Mouse (Mus musculus) midbrain, embryonic 12.5 days (tissue): Measurements from ENCODE around the gene Esrra. TPM values are rescaled to one million over a fixed set of nuclear protein-coding genes. Genes with fewer than 3 reads are reported as not detected.
"Not testable (repeated sequence)": the region's sequence is repeated elsewhere in the genome, so short reads cannot be mapped to it uniquely, and the experiment has no call there.

Experiments used
- ATAC-seq: fragments of 200-750 bp; cut with Nextera tagmentation; 2 replicates; pipeline ENCODE4 v1.8.0; 2017; ENCODE audit warnings: low read depth, moderate TSS enrichment, moderate library complexity; ENCODE audit not compliant: low FRiP score
- H3K27ac ChIP-seq: fragments of 300-500 bp; sonication (generic); replicated peaks from 2 replicates; pipeline ENCODE4 v1.5.1; 2016; ENCODE audit warnings: mild to moderate bottlenecking
- H3K27me3 ChIP-seq: fragments of 300-500 bp; sonication (generic); 2 replicates; pipeline ENCODE4 v1.6.1; 2016; ENCODE audit warnings: mild to moderate bottlenecking
- H3K36me3 ChIP-seq: fragments of 300-500 bp; sonication (generic); 2 replicates; pipeline ENCODE4 v1.6.1; 2016
- H3K4me1 ChIP-seq: fragments of 300-500 bp; sonication (generic); 2 replicates; pipeline ENCODE4 v1.6.1; 2016
- H3K4me2 ChIP-seq: fragments of 300-500 bp; sonication (generic); replicated peaks from 2 replicates; pipeline ENCODE4 v1.6.1; 2016; ENCODE audit warnings: mild to moderate bottlenecking, moderate library complexity
- H3K4me3 ChIP-seq: fragments of 300-500 bp; sonication (generic); 2 replicates; pipeline ENCODE4 v1.5.1; 2016; ENCODE audit warnings: mild to moderate bottlenecking
- H3K9ac ChIP-seq: fragments of 300-500 bp; sonication (generic); replicated peaks from 2 replicates; pipeline ENCODE4 v1.6.1; 2016; ENCODE audit warnings: mild to moderate bottlenecking, moderate library complexity
- H3K9me3 ChIP-seq: fragments of 300-500 bp; sonication (generic); 2 replicates; pipeline ENCODE4 v1.6.1; 2016; ENCODE audit warnings: mild to moderate bottlenecking
- WGBS: fragments of 180-500 bp; shearing (Covaris S2); methylation state at CpG from one replicate; pipeline ENCODE4 v1.1.7; 2016; 5-methylcytosine and 5-hydroxymethylcytosine counted together
- polyA plus RNA-seq: library from polyadenylated mRNA; unstranded; fragments of >200 nt; fragmentation: Nextera tagmentation; extraction: Ambion mirVana; gene quantifications from 2 replicates; pipeline ENCODE4 v1.2.1, GENCODE M21; 2016

The Esrra gene
- polyA plus RNA-seq, 1 experiment from 2014 or later, result 13.9 TPM

DNA sequence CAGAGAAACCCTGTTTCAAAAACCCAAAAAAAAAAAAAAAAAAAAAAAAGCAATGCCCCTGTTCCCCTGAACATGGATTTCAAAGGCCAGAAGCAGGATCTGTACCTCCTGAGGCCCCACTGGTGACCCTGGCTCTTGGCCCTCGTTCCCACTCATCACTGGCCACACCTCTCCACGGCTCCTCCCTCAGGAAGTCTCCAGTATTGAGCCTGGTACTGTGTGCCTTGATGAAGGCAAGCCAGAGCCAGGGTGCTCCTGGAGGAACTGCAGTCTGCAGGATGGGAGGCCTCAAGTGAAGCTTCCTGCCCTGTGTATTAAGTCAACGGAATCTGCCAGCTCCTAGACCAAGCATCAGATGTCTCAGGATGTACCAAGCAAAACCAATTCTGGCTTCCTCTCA lies 15.4 kb downstream of the Esrra start:
- no peaks in the 10 kb centered on the region for H3K9me3 ChIP-seq
- no peak for ATAC-seq
- 87% methylated on average over 3 of the region's 3 CpGs for WGBS

DNA sequence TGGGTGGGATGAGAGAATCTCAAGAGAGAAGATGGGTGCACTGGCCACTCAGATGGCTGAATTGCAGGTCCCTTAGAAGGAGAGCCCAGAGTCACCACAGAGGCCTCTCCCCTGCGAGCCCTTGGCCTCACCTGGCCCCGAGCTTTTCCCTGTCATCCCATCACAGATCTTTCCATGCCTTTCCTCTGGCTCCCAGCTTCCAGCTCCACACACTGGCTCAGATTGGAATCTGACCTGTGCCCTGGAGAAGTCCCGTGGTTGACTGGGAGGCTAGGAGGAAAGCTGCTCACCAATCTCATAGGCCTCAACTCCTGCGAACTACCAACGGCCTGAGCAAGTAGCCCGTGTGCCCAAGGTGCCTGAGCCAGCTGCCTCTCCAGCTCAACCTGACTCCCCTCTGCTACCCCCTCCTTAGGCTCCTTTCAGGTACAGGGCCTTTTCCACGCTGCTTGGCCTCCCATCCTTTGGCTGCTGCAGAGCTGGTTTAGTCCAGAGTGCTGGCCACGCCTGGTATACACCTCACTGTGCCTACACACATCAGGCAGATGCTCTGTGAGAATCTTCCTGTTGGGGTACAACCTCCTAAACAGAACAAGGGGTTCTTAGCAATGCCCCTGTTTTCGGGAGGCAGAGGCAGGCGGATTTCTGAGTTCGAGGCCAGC lies 16.0 kb downstream of the Esrra start:
- Histone ChIP-seq H3K36me3 (peaks cover 23% of the 10 kb centered on the region), H3K27ac (no peak overlapping the region), H3K9me3 (no peaks in the 10 kb centered on the region), H3K27me3 (no peaks in the 10 kb centered on the region), H3K4me1 (peaks cover 20% of the 10 kb centered on the region), H3K4me2 (no peak overlapping the region), H3K9ac (no peak overlapping the region), H3K4me3 (no peak overlapping the region)
- 96% methylated on average over 11 of the region's 11 CpGs for WGBS
- no peak for ATAC-seq

More for the DNA sequence above, 15.4 kb downstream of the Esrra start:
- Histone ChIP-seq H3K4me2 (no peak overlapping the region), H3K9ac (no peak overlapping the region), H3K27me3 (no peaks in the 10 kb centered on the region), H3K36me3 (peaks cover 26% of the 10 kb centered on the region), H3K27ac (no peak overlapping the region), H3K4me3 (no peak overlapping the region), H3K4me1 (peaks cover 24% of the 10 kb centered on the region)

DNA sequence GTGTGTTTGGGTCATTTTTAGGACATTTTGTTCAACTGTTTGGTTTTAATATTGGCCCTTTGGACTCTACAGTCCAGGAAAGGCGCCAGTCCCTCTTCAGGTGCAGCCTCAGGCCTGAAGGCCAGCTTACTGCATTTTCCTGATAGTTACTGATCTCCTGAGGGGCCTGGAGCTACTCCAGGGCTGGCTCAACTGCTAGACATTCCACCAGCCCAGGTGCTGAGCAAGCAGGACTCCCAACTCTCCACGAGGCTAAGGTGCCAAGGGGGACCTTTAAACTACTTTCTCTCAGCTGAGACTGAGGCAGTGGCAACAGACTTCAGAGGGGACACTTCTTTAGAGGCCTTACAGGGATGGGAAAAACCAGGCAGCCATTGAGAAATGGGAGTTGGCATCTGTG lies 16.8 kb downstream of the Esrra start:
- Histone ChIP-seq H3K4me2 (no peak overlapping the region), H3K27me3 (no peaks in the 10 kb centered on the region), H3K9ac (no peak overlapping the region), H3K27ac (no peak overlapping the region), H3K9me3 (no peaks in the 10 kb centered on the region), H3K4me1 (peaks cover 17% of the 10 kb centered on the region), H3K4me3 (no peak overlapping the region), H3K36me3 (peaks cover 23% of the 10 kb centered on the region)
- ATAC-seq, result no peak
- WGBS, result 85% methylated on average over 2 of the region's 2 CpGs

DNA sequence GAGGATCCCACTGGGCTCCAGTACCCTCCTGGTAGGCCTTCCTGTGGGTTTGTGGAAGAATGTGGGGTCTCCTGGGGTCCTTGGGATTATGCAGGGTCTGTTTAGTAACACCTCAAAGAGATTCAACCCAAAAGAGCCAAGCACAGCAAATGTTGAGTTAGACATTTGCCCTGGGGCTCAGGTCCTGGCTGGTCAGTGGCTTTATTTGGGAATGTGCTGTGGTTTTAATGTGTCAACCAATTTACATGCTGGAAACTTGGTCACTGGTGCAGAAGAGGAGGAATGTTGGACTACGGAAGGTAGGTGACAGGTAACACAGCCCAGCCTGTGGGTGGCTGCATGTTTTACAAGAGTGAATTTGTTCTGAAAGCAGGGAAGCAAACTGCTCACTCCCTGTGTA lies 18.6 kb downstream of the Esrra start:
- no peak overlapping the region for H3K27ac ChIP-seq
- H3K9me3 ChIP-seq, result no peaks in the 10 kb centered on the region
- ATAC-seq, result no peak
- H3K36me3 ChIP-seq, result peaks cover 23% of the 10 kb centered on the region
- H3K4me1 ChIP-seq, result peaks cover 5% of the 10 kb centered on the region
- H3K4me2 ChIP-seq, result no peak overlapping the region
- H3K27me3 ChIP-seq, result no peaks in the 10 kb centered on the region
- 90% methylated on average over 1 of the region's 1 CpGs for WGBS
- no peak overlapping the region for H3K4me3 ChIP-seq
- no peak overlapping the region for H3K9ac ChIP-seq

DNA sequence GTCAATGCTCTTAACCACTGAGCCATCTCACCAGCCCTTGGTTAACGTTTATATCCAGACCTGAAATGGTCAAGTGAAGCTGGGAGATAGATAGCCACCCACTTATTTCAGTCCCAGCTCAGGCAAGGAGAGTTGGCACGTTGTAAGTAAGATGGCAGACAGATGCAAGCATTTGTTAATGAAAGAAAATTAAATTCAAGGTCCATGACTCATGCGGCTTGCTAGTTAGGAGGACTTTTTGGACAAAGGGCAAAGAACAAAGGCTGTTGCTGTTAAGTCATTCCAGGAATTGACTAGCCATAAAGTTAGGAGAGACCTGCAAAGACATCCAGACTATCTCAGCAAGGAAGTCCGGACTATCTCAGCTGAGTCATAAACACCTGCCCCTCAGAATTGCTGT lies 22.0 kb downstream of the Esrra start:
- ATAC-seq, result no peak
- Histone ChIP-seq H3K4me3 (no peak overlapping the region), H3K4me2 (no peak overlapping the region), H3K36me3 (no peaks in the 10 kb centered on the region), H3K27me3 (no peaks in the 10 kb centered on the region), H3K9ac (no peak overlapping the region), H3K27ac (no peak overlapping the region), H3K4me1 (no peaks in the 10 kb centered on the region), H3K9me3 (peaks cover 3% of the 10 kb centered on the region; the same call in 1 of the 2 replicates)
- WGBS, result 87% methylated on average over 4 of the region's 4 CpGs

DNA sequence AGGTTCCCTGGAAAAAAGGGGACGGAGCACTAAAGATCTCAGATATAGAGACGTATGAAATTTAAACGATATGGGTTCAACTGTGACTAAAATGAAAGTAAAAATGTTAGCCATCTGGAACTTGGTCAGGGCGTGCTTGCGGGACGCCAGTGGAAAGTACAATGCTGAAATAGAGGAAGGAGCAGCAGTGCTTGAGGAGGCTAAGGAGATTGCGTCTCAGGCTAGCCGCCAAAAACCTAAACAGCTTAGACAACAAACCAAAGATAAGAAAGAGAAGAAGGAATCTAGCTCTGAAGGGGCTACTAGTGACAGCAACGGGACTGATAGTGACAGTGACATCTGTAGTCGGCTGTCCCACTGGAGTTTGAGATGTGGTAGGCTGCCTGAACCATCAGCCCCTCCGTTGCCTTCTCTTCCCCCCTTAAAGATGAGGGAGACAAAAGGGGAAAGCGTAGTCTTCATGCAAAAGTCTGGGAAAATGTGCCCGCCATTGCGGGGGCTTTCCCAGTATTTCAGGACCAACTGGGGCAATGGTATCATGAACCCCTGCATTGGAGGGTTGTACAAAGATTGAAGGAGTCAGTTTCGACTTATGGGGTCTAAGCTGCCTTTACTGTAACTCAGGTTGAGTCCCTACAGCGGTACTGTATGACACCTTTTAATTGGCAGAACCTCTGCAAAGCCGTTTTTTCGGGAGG lies 25.9 kb downstream of the Esrra start:
- H3K27me3 ChIP-seq, H3K36me3 ChIP-seq, H3K27ac ChIP-seq, H3K4me2 ChIP-seq, H3K4me1 ChIP-seq, H3K9me3 ChIP-seq, ATAC-seq, H3K9ac ChIP-seq, H3K4me3 ChIP-seq: not testable (repeated sequence)
- WGBS, result 90% methylated on average over 18 of the region's 18 CpGs

DNA sequence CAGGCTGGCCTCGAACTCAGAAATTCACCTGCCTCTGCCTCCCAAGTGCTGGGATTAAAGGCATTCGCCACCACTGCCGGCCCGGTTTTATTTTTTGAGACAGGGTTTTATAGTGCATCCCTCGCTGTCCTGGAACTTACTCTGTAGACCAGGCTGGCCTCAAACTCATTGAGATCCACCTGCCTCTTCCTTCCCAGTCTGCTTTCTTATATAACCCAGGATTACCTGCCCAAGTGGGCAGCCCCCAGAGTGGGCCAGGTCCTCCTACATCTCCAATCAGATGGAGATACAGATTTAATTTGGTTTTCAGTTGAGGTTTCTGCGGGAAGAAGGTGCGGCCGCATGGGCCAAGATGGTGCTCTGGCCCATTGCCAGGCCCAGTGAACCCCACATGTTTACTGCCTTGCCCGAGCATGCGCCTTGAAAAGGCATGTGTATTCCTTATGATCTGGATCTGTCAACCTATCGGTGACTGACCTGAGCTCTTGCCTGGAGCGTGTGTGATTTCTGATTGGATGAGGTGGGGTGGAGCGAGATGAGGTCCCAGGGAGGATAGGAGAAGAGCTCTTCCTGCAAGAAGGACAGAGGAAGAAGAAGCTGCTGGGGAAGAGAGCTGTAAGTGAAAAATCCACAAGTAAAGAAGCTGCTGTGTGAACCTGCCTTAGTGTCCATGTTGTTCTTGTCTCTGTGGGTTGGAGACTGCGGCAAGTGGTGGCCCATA lies 27.7 kb downstream of the Esrra start:
- no peak overlapping the region for H3K4me2 ChIP-seq
- no peaks in the 10 kb centered on the region for H3K4me1 ChIP-seq
- H3K4me3 ChIP-seq, result no peak overlapping the region
- H3K9ac ChIP-seq, result no peak overlapping the region
- WGBS, result 96% methylated on average over 14 of the region's 14 CpGs
- H3K27me3 ChIP-seq, result no peaks in the 10 kb centered on the region
- H3K27ac ChIP-seq, result no peak overlapping the region
- no peaks in the 10 kb centered on the region for H3K36me3 ChIP-seq
- peaks cover 3% of the 10 kb centered on the region; the same call in 1 of the 2 replicates for H3K9me3 ChIP-seq
- no peak for ATAC-seq

DNA sequence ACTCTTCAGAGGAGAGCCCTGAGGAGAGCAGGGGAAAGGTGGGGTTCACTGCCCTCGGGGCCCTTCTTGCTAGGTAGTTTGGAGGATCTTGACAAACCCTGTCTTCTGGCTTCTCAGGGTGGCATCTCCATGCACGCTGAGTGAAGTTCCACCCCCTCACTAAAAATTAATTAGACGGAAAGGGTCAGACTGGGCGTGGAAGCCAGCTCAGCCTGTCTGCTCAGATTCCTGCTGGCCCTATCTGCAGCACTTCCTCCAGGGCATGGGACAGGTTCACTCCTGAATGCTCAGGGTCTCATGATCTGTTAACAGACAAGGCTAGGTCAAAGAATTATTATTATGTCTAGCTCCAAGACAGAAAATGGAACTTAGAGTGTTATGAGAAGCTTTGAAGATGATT lies 29.1 kb downstream of the Esrra start:
- no peak overlapping the region for H3K4me3 ChIP-seq
- H3K9ac ChIP-seq, result no peak overlapping the region
- peaks cover 3% of the 10 kb centered on the region; the same call in 1 of the 2 replicates for H3K9me3 ChIP-seq
- no peaks in the 10 kb centered on the region for H3K4me1 ChIP-seq
- H3K36me3 ChIP-seq, result no peaks in the 10 kb centered on the region
- H3K27ac ChIP-seq, result no peak overlapping the region
- no peaks in the 10 kb centered on the region for H3K27me3 ChIP-seq
- ATAC-seq, result no peak
- WGBS, result 73% methylated on average over 4 of the region's 4 CpGs
- no peak overlapping the region for H3K4me2 ChIP-seq

DNA sequence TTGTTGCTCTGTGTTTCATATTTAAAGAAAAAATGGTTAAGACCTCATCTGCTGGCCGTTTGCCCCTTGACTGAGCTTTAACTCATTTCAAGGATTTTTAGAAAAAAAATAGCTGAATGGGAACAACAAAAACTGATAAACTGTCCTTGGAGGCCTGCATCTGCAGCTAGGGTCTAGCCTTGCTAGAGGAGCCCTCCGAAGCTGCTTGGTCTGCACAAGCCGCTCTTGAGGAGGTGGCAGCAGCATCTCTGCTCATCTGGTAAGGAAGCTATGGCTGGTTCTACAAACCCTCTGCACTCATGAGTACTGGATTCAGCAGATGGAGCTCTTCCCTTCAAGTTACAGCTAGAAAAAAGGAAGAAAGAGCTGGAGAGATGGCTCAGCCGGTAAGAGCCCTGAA lies 43.6 kb downstream of the Esrra start:
- H3K4me2 ChIP-seq, result no peak overlapping the region
- H3K4me1 ChIP-seq, result no peaks in the 10 kb centered on the region
- H3K27ac ChIP-seq, result no peak overlapping the region
- no peaks in the 10 kb centered on the region for H3K27me3 ChIP-seq
- H3K4me3 ChIP-seq, result no peak overlapping the region
- 90% methylated on average over 4 of the region's 4 CpGs for WGBS
- H3K36me3 ChIP-seq, result no peaks in the 10 kb centered on the region
- ATAC-seq, result no peak
- H3K9me3 ChIP-seq, result peaks cover 9% of the 10 kb centered on the region
- H3K9ac ChIP-seq, result no peak overlapping the region

DNA sequence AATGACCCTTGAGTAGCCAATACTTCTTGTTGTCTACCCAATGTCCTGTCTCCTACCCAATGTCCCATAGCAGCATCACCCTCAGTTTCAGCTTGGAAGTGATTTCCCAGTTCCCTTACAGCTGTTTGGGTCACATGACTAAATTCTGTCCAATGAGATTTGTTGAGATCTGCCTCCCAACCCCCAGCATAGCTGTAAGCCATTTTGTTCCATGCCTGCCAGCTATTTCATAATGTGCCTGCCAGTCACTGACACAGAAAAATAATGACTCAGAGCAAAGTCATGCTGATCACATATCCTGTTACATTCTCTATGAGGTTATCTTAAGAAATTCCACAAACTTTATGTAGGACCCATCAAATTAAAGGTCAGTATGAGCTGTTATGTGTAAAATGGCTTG lies 44.8 kb downstream of the Esrra start:
- H3K9ac ChIP-seq, result no peak overlapping the region
- no peak overlapping the region for H3K4me2 ChIP-seq
- H3K9me3 ChIP-seq, result peaks cover 9% of the 10 kb centered on the region
- ATAC-seq, result no peak
- H3K27ac ChIP-seq, result no peak overlapping the region
- H3K4me1 ChIP-seq, result no peaks in the 10 kb centered on the region
- no peaks in the 10 kb centered on the region for H3K27me3 ChIP-seq
- no peaks in the 10 kb centered on the region for H3K36me3 ChIP-seq
- H3K4me3 ChIP-seq, result no peak overlapping the region

DNA sequence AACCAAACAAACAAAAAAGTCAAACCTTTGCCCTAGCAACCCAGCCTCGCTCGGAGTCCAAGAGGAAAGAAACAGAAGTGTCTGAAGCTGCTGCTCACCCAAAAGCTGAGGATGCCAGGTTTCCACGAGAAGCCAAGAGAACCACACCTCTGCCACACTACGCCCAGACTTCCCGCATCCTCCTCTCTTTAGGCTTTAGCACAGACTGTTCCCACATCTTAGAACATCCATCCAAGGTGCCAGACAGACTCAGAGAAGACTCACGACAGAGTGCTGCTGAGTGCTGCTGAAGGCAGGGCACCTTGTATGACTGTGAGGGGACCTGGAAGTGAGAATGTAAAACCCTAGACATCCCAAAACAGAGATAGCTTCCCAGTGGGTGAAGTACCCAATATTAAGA lies 45.8 kb downstream of the Esrra start:
- no peak overlapping the region for H3K4me2 ChIP-seq

DNA sequence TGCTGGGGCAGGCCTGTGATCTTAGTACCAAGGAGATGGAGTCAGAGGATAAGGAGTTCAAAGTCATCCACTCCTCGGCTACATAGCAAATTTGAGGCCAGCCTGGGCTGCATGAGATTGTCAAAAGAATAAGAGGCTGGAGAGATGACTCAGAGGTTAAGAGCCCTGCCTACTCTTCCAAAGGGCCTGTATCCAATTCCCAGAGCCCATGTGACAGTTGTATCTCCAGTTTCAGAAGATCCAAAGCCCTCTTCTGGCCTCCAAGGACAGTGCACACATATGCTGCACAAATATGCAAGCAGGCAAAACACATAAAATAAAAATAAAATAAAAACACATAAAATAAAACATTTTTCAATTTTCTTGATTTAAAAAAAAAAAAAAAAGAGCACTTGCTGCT lies 47.4 kb downstream of the Esrra start:
- Histone ChIP-seq H3K9me3 (no peaks in the 10 kb centered on the region), H3K9ac (no peak overlapping the region), H3K4me1 (0 out of 2 replicates have a peak, but pooled peaks cover 3% of the 10 kb centered on the region), H3K4me3 (no peak overlapping the region), H3K27me3 (no peaks in the 10 kb centered on the region), H3K4me2 (no peak overlapping the region), H3K27ac (no peak overlapping the region), H3K36me3 (no peaks in the 10 kb centered on the region)
- WGBS, result 70% methylated on average over 1 of the region's 1 CpGs
- ATAC-seq, result no peak

More for the DNA sequence above, 45.8 kb downstream of the Esrra start:
- Histone ChIP-seq H3K4me1 (no peaks in the 10 kb centered on the region), H3K9me3 (peaks cover 8% of the 10 kb centered on the region), H3K27ac (no peak overlapping the region), H3K36me3 (no peaks in the 10 kb centered on the region), H3K4me3 (no peak overlapping the region), H3K27me3 (no peaks in the 10 kb centered on the region), H3K9ac (no peak overlapping the region)
- no peak for ATAC-seq
- 93% methylated on average over 6 of the region's 6 CpGs for WGBS
